Mouse (Mus musculus): ENCODE results near the gene Rabgap1l.
"Not testable (repeated sequence)": the region's sequence is repeated elsewhere in the genome, so short reads cannot be mapped to it uniquely, and the experiment has no call there.

Rabgap1l gene

DNA sequence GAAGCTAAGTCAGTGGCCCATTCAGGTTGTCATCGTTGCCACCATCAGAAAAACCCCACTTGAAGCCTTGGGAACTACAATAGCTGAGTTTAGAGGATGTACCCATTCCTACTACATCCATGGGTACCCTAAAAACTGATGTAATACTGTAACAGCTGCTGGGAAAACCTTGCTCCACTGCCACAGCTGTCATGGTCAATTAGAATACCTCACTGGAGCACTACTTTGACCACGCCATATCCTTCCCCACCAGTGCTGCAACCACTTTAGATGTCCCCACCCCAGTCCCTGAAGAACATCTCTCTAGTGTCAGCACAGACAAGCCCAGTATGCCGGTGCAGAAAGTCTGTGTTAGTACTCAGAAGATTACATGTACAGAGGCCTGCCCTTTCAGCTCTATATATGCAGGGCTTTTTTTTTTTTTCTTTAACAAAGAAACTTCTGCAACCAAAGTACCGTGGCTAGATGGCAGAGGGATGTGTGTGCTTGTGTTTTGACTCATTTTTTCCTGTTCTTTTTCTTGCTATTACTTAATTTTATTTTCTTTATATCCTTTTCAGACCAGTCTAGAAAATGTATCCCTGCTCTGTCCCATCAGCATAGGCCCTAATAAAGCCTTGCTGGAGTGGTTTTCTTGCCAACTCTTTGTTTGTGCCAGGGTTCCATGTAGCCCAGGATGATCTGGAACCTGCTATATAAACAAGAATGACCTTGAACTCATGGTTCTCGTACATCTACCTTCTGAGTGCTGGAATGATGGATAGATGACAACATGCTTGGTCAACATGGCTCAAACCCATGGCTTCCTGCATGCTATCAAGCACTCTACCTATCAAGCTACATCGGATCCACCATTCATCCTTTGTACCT, 100.6 kb downstream of the Rabgap1l start:
- DNase-seq (ENCODE audit: low spot score): no peak

DNA sequence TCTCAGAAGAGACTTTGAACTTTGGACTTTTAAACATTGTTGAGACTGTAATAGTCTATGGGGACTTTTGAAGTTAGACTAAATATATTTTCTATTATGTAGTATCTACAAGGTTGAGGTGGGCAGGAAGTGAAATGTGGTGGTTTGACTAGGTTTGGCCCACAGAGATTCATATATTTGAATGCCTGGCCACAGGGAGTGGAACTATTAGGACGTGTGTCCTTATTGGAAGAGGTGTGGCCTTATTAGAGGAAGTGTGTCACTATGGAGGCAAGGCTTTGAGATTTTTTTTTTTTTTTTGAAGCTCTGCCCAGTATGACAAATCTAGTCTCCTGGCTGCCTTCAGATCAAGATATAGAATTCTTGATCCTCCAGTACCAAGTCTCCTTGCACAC, 101.8 kb downstream of the Rabgap1l start:
- DNase-seq (ENCODE audit: low spot score): no peak

GRCm38 (mm10) chr1:160690516-160691195, 102.4 kb downstream of the Rabgap1l start:
- DNase-seq (ENCODE audit: low spot score): no peak

DNA sequence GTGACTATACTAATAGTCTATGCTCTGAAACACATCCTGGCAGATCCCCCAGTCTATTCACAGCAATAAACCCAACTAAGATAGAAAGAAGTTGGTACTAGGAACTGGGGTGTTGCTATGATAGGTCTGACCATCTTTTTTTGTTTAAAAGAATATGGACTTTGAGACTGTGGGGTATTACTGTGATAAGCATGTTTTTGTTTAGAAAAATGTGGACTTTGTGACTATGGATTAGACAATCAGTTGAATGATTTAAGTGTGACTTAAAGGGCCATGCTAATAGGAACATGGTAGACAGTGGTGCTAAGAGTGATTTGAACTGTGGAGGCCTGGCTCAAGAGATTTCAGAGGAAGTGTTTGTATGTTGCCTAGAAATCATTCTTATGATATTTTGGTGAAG, 103.5 kb downstream of the Rabgap1l start:
- DNase-seq (ENCODE audit: low spot score): no peak

DNA sequence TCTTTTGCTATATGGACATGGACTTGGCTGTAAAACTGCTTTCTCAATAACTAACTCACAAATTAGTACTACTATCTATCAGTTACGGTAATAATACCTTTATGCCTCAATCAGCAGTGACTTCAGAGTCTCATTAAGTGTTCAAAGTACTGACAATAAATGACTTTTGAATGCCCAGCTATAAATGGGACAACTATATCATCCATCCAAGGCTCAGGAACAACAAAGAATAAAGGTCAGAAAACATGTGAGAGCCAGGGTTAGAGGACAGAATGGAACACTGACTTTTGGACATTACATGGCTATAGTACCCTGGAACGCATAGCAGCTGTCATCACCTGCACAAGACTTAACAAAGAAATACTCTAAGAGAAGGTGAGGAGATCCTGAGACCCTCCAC, 108.8 kb downstream of the Rabgap1l start:
- DNase-seq (ENCODE audit: low spot score): no peak

DNA sequence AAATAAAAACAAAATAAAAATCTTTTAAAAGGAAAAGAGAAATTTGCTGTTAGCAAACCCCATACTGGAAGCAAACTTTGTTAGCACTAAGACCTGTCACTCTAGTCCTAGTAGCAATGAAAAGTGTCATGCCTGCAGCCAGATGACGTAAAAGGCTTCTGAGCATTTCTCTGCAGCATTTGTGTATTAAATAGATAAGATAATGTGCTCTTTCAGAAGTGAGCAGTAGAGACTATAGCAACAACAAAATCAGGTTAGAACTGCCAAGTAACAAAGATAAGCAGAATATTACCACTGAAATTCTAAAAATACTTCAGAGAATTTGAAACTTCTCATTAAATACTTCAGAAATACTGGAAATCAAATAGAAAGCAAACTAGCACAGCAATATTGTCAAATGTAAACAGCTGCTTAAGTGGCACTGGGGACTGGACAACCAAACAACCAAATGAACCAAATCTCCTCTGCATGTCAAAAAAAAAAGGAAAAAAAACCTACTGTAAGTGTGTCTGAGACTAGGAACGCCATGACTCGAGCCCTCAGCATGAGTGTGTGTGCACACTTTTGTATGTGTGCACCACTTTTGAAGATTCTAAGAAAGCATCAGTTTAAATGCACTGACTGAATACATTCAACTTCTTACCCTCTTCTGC, 111.5 kb downstream of the Rabgap1l start:
- DNase-seq (ENCODE audit: low spot score): no peak

- DNase-seq (ENCODE audit: low spot score): no peak
Measured at GRCm38 (mm10) chr1:160674763-160675162, 118.2 kb downstream of the Rabgap1l start.

DNA sequence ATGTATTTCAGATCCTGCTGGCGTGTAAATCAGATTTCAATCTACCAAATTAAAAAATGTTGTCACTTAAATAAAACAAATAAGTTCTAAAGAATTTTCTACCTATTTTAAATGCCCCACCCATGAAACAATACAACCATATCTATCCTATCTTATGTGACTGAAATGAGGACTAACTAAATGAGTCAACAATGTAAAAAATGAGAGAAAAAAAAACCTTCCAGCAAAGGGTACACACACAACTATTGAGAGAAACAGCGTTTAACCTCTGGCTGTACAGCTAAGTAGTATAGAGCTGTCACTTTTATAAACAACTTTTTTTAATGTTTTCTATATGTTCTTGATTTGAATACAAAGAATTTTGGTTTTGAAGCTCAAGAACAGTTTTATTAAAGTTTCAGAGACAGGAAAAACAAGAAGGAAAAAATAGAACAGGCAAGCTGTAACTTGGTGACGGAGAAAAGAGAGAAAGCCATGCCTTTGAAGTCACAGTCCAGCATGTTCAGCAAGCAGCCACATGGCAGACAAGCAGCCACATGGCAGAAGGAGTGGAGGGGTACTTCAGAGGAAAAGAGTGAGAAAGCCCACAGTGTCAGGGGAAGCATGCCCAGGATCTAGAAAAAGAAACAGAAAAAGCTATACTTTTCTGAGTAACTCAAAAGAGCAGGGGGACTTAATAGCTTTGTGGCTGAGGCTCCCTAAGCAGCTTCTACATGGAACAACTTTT, 120.8 kb downstream of the Rabgap1l start:
- no peak for DNase-seq (ENCODE audit: low spot score)

GRCm38 (mm10) chr1:160655806-160656470, 137.1 kb downstream of the Rabgap1l start:
- no peak for DNase-seq (ENCODE audit: low spot score)

DNA sequence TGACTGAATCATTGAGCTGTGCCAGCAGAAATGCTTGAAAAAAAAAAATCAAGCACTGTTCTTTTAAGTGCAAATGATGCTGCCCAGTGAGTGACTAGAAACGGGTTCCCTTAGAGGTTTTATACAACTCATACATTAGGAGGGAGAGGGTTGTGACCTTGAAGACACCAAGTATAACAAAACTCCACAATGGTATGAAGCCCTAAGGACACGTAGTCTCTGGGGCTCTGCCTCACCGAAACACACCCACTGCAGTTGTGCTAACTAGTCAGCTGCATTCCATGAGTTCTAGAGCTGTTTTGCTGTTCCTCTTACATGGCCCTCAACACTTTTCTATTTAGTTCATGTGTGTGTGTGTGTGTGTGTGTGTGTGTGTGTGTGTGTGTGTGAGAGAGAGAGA, 141.3 kb downstream of the Rabgap1l start:
- no peak for DNase-seq (ENCODE audit: low spot score)

DNA sequence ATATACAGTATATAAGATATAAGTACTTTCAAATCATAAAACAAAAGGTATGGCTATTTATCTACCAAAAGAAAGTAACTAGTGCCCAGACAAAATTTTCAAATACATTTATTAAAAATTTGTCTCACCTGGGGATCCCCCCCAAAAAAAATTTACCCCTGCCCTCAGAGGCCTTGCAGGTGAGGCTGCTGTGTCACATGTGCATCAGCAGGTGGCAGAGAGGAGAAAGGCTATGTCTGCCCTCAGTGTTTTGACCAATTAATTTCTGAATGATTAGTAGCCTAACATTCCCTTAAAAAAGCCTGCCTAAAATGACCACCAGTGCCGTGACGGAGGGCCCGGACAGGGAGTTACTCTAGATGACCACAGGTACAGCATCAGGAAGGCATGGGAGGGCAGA, 147.6 kb downstream of the Rabgap1l start:
- DNase-seq (ENCODE audit: low spot score): no peak

DNA sequence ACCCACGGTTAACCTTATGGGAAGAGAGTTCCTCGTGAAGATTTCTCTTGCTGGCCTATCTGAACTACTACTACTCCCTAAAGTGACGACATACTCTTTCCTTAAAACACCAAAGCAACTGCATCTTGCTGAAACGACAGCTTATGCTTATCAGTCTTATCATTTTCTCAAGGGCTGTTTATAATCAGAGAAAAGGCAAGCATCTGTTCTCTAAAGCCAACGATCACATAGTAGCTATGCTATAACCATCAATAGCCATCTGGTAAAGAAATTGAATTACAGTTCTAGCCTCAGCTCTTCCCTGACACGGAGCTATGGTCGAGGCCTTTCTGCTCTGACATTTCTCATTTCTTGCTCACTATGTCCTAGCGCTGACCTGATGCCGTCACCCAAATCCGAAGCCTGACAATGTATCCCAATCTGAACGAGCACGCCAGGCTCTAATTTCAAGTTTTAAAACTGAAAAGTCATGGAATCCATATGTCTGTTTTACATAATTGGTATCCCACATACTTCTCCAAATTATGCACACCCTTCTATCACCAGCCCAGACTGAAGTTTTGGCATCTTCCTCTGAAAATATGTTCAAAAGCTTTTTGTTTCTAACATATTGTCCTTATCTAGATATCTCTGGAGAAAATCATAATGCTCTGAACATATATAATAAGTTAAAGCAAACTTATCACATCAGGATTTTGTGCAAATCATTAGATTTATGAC, 164.6 kb downstream of the Rabgap1l start:
- no peak for DNase-seq (ENCODE audit: low spot score)

DNA sequence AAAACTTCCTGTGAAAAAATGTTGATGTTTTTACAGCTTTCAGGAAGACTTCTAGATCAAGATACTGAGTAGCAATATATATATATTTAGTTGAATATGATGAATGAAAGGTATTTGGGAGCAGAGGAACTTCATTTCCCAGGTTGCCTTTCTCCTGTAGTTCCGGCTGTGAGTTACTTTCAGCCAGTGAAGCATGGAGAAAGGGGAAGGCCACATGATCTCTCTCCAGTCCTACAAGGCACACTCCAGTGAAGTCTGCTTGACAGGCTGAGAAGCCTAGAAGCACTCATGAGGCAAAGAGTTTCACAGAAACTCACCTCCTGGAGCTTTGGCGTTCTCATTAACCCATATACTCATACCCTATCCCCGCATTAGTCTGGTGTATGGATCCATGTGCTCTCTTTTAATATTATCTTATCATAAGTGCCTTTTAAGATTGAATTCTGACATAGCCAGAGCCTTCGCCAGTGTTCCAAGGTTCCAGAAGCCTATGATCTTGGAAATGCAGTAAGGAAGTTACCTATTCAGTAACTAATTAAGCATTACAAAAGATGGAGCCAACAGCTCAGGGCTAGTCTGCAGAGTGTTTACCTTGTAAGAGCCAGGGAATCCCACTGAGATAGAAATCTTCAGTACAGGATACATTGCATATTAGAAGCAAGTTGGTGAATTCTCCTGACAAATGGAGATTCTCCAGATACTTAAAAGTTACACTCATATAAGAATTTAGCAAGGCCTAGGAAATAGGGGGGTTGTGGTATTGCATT, 168.5 kb downstream of the Rabgap1l start:
- DNase-seq (ENCODE audit: low spot score): not testable (repeated sequence)

DNA sequence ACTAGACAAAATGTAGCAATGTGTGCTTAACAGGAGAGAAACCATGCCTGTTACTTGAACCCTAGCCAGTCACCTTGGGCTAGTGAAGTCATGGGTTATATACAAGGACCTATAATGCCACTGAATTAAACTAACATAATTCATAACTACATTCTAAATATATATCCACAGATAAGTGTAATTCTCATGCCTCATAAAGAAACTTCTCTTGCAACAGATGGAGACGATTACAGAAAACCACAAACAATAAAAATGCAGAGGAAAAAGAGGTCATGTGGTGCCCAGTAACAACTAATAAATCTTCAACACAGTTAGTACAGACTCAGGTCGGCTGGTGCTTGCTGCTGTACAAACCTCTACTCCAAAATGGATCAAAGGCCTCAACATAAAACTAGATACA, 174.8 kb downstream of the Rabgap1l start:
- no peak for DNase-seq (ENCODE audit: low spot score)

DNA sequence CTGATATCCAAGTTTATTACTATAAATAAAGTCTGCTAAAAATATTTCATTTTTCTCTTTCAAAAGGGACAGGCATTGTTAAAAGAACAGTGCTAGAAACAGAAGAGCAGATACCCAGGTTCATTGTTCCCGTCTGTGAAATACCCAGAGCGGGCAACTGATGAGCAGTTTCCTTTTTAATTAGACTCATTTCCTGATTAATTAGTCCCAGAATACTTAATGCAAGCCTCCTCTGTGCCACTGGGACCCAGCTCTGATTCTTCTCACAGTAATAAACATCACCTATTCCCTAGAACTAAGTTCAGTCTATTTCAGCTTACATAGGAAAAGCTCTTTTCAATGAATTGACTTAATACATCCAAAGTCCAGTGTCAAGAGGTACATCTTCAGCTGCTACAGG, 186.6 kb downstream of the Rabgap1l start:
- DNase-seq (ENCODE audit: low spot score): no peak

DNA sequence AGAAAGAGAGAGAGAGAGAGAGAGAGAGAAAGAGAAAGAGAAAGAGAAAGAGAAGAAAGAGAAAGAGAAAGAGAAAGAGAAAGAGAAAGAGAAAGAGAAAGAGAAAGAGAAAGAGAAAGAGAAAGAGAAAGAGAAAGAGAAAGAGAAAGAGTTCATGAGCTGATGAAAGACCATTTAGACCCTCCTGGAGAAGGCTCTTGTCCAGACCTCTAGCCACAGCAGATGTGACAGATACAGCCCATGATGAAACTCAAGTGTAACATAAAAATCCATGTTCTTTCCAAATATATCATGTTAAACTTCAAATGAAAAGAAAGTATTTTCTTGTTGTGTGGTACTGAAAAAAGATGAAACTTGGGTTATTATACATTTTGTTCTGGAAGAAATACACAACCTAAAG, 189.7 kb downstream of the Rabgap1l start:
- not testable (repeated sequence) for DNase-seq (ENCODE audit: low spot score)

DNA sequence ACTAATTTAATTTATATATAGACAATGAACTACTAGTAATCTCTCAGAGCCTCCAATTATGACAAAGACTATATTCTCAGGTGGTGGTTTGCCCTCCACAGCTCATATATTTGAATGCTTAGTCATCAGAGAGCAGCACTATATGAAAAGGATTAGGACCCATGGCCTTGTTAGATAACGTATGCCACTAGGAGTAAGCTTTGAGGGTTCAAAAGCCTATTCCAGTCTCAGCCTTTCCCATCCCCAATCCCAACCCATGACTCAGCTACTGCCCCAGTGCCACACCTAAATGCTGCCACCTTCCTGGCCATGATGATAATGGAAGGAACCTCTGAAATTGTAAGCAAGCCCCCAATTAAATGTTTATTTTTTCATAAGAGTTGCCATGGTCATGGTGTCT, 195.6 kb downstream of the Rabgap1l start:
- no peak for DNase-seq (ENCODE audit: low spot score)

DNA sequence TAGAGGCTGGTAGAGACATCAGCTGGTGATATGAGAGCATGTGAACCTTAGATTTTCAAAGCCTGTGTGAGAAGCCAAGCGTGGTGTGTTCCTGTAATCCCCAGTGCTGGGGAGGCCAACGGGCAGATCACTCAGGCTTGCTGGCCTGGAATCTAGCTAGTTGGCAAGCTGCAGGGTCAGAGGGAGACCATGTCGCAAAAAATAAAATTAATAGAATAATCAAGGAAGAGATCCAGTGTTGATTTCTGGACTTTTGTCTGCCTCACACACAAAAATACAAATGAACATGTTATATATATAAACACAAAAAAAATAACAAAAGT, 196.1 kb downstream of the Rabgap1l start:
- no peak for DNase-seq (ENCODE audit: low spot score)

- DNase-seq (ENCODE audit: low spot score): no peak
Measured at GRCm38 (mm10) chr1:160596252-160596947, 196.6 kb downstream of the Rabgap1l start.

GRCm38 (mm10) chr1:160594576-160594975, 198.4 kb downstream of the Rabgap1l start:
- no peak for DNase-seq (ENCODE audit: low spot score)
